Mouse (Mus musculus) liver, postnatal 0 days (tissue): ENCODE data around the gene 1700014D04Rik.

Source experiments
- CTCF ChIP-seq: sonication (generic); IDR thresholded peaks from 2 replicates; pipeline ENCODE4 v1.5.1; 2016; ENCODE audit warnings: antibody characterized with exemption, low read depth
- EP300 ChIP-seq: IDR thresholded peaks from 2 replicates; pipeline ENCODE4 v1.6.1; 2016; ENCODE audit warnings: antibody characterized with exemption, low read depth, mild to moderate bottlenecking

DNA sequence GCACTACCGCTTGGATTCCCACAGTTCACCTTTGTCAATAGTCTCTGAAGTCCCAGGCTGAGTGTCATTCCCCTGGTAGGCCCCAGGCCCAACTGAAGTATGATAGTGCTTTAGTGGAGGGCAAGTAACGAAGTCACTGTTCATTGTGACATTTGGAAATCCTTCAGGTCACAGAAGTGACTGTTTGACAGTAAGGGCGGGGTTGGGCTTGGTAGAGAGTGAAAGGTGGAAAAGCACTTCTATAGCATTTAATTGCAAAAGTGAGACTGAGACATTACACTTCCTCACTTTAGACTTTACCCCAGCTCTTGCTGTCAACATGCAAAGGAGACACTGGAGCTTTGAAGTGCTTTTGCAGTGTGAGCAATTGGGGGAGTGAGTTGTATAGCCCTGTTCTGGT is 52.5 kb downstream of the 1700014D04Rik start, which contains the start of gene 4921517D22Rik:
- TF ChIP-seq CTCF, result no peak
- TF ChIP-seq EP300, result no peak
